Mouse (Mus musculus) lung, postnatal 4 days (tissue): Measurements from ENCODE around the gene Ftl1.
A peak's percentile ranks its signal among the peaks of the same experiment; 100 is the strongest.

Experiments
- DNase-seq, 2 experiments: peaks; one replicate each; pipeline ENCODE4 v3.0.0; 2021

The Ftl1 gene

GRCm38 (mm10) chr7:45447325-45447990, 12.2 kb downstream of the Ftl1 start:
- DNase-seq, result peak in 1 of 2 experiments; percentile 55

- no peak for DNase-seq
Measured at GRCm38 (mm10) chr7:45446589-45446988, 13.1 kb downstream of the Ftl1 start.

- no peak for DNase-seq
Measured at GRCm38 (mm10) chr7:45443526-45444420, 15.9 kb downstream of the Ftl1 start.

- peak; percentile 44 to 49 for DNase-seq
Measured at GRCm38 (mm10) chr7:45437521-45438276, 22.0 kb downstream of the Ftl1 start, which contains the start of gene Ruvbl2. Gene Ruvbl2 (minus strand): TSS chr7:45438096.

GRCm38 (mm10) chr7:45437046-45437445, 22.6 kb downstream of the Ftl1 start:
- no peak for DNase-seq

GRCm38 (mm10) chr7:45436444-45436843, 23.2 kb downstream of the Ftl1 start:
- DNase-seq, result no peak

GRCm38 (mm10) chr7:45435038-45435437, 24.6 kb downstream of the Ftl1 start:
- peak in 1 of 2 experiments; percentile 51 for DNase-seq

GRCm38 (mm10) chr7:45434203-45435015, 25.3 kb downstream of the Ftl1 start, which contains the start of gene Gys1:
Gene Gys1 (plus strand): TSS chr7:45434844.
- peak; percentile 100 for DNase-seq

GRCm38 (mm10) chr7:45433835-45434202, 25.9 kb downstream of the Ftl1 start:
- DNase-seq, result no peak

GRCm38 (mm10) chr7:45426556-45426955, 33.1 kb downstream of the Ftl1 start:
- no peak for DNase-seq

- DNase-seq, result no peak
Measured at GRCm38 (mm10) chr7:45421194-45421593, 38.5 kb downstream of the Ftl1 start.

GRCm38 (mm10) chr7:45420615-45420919, 39.1 kb downstream of the Ftl1 start, which contains the start of gene Lhb:
Gene Lhb (plus strand): TSS chr7:45420820.
- DNase-seq, result no peak

GRCm38 (mm10) chr7:45419859-45420614, 39.6 kb downstream of the Ftl1 start:
- peak; percentile 27 to 56 for DNase-seq

GRCm38 (mm10) chr7:45417962-45418492, 41.7 kb downstream of the Ftl1 start:
- DNase-seq, result no peak

- peak; percentile 22 to 54 for DNase-seq
Measured at GRCm38 (mm10) chr7:45415636-45416035, 44.0 kb downstream of the Ftl1 start.

GRCm38 (mm10) chr7:45414740-45415224, 44.9 kb downstream of the Ftl1 start:
- no peak for DNase-seq

GRCm38 (mm10) chr7:45413864-45414739, 45.6 kb downstream of the Ftl1 start:
- peak; percentile 53 to 78 for DNase-seq

GRCm38 (mm10) chr7:45413113-45413863, 46.4 kb downstream of the Ftl1 start, which contains the start of gene Ntf5:
Gene Ntf5 (plus strand): TSS chr7:45413695.
- DNase-seq, result peak; percentile 54 to 68

GRCm38 (mm10) chr7:45412421-45412820, 47.3 kb downstream of the Ftl1 start:
- no peak for DNase-seq
